Mouse (Mus musculus): ENCODE measurements around the gene Rsf1. TPM values are rescaled to one million over a fixed set of nuclear protein-coding genes. Genes with fewer than 3 reads are reported as not detected.

Rsf1 gene
- polyA plus RNA-seq, 1 experiment from 2014 or later = 29.4 TPM

DNA sequence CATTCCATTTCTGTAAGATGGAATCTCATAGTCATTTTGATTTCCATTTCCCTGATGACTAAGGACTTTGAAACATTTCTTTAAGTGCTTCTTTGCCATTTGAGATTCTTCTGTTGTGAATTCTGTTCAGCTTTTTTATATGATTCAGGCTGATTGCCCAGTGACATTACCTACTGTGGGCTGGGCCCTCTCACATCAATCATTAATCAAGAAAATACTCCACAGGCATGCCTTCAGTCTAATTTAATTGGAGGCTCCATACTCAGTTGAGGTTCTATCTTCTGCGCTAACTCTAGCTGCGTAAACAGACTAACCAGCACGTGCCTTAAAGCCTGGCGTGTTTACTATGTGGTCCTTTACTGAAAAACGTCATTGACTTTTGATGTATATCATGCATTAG lies 41.7 kb downstream of the Rsf1 start:
- ATAC-seq (ENCODE audit: low FRiP score) (no peak), DNase-seq (ENCODE audit: low spot score) (no peak)
- H3K27me3 ChIP-seq (ENCODE audit: control insufficient read depth, insufficient read depth, low read length) = no peaks in the 10 kb centered on the region
- H3K9ac ChIP-seq = no peak overlapping the region
- no peak overlapping the region for H3K27ac ChIP-seq
- no peaks in the 10 kb centered on the region for H3K4me1 ChIP-seq (replicated peaks; ENCODE audit: control insufficient read depth, insufficient read depth, low read length)
- H3K36me3 ChIP-seq (replicated peaks; ENCODE audit: control insufficient read depth, insufficient read depth) = peaks cover 9% of the 10 kb centered on the region; the same call in 1 of the 2 replicates
- 96% methylated on average over 5 of the region's 5 CpGs for WGBS
- no peak overlapping the region for H3K4me2 ChIP-seq (replicated peaks)
- no peak overlapping the region for H3K4me3 ChIP-seq (replicated peaks; ENCODE audit: low read length)
- no peaks in the 10 kb centered on the region for H3K9me3 ChIP-seq (ENCODE audit: control insufficient read depth, low read length)

DNA sequence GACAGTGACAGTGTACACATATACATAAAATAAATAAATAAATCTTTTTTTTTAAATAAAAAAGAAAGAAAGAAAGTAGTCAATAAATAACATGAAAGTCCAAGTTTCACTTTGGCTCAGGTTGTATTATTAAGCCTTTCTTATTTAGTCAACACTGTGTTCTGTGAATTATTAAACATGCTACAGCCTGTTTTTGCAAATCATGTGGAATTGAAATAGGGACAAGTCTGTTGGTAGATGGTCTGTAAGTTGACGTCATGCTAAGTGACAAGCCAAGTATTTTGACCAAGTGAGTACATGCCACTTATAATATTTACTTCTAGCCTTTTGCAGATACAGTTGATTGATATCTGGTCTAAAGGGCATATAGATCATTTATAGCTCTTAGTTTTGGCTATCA lies 43.0 kb downstream of the Rsf1 start:
- Histone ChIP-seq H3K36me3 (replicated peaks; ENCODE audit: control insufficient read depth, insufficient read depth) (peaks cover 7% of the 10 kb centered on the region; the same call in 1 of the 2 replicates), H3K4me3 (replicated peaks; ENCODE audit: low read length) (no peak overlapping the region), H3K9me3 (ENCODE audit: control insufficient read depth, low read length) (no peaks in the 10 kb centered on the region), H3K27ac (no peak overlapping the region), H3K27me3 (ENCODE audit: control insufficient read depth, insufficient read depth, low read length) (no peaks in the 10 kb centered on the region), H3K9ac (no peak overlapping the region), H3K4me1 (replicated peaks; ENCODE audit: control insufficient read depth, insufficient read depth, low read length) (no peaks in the 10 kb centered on the region), H3K4me2 (replicated peaks) (no peak overlapping the region)
- ATAC-seq (ENCODE audit: low FRiP score) (no peak), DNase-seq (ENCODE audit: low spot score) (no peak)
- WGBS = 95% methylated on average over 1 of the region's 1 CpGs

DNA sequence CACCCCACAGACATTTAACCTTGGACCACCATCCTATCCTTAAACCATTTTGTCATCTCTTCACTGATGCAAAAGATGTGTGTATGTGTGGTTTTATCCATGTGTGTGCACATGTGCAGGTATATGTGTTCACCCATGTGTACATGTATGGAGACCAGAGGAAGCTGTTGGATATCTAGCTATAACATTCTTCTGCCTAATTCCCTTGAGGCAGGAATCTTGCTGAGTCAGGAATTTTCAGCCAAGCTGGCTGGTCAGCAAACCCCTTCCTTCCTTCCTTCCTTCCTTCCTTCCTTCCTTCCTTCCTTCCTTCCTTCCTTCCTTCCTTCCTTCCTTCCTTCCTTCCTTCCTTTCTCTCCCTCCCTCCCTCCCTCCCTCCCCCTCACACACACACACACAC lies 43.7 kb downstream of the Rsf1 start:
- Histone ChIP-seq H3K27me3 (ENCODE audit: control insufficient read depth, insufficient read depth, low read length) (no peaks in the 10 kb centered on the region), H3K4me2 (replicated peaks) (no peak overlapping the region), H3K9me3 (ENCODE audit: control insufficient read depth, low read length) (no peaks in the 10 kb centered on the region), H3K4me1 (replicated peaks; ENCODE audit: control insufficient read depth, insufficient read depth, low read length) (no peaks in the 10 kb centered on the region), H3K9ac (no peak overlapping the region), H3K27ac (no peak overlapping the region), H3K4me3 (replicated peaks; ENCODE audit: low read length) (no peak overlapping the region), H3K36me3 (replicated peaks; ENCODE audit: control insufficient read depth, insufficient read depth) (no peaks in the 10 kb centered on the region; the same call in 1 of the 2 replicates)
- DNase-seq (ENCODE audit: low spot score) = no peak
- ATAC-seq (ENCODE audit: low FRiP score) = no peak

DNA sequence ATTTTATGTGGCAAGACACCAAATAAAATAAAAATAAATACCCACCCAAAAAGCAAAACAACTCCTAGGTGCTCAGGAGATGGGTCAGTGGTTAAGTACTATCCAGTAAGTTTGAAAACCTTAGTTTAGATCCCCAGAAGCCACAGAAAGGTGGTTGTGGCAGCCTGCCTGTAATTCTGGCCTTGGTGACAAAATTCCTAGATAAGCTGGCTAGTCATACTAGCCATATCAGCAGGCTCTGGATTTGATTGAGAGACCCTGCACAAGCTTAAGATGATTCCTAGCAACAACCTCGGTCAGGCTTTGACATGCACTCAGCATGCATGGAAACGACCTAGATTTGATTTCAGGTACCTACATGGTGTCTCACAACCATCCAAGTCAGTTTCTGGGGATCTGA lies 49.7 kb downstream of the Rsf1 start:
- WGBS = 78% methylated on average over 2 of the region's 2 CpGs
- H3K4me1 ChIP-seq (replicated peaks; ENCODE audit: control insufficient read depth, insufficient read depth, low read length) = no peaks in the 10 kb centered on the region
- DNase-seq (ENCODE audit: low spot score) = no peak

DNA sequence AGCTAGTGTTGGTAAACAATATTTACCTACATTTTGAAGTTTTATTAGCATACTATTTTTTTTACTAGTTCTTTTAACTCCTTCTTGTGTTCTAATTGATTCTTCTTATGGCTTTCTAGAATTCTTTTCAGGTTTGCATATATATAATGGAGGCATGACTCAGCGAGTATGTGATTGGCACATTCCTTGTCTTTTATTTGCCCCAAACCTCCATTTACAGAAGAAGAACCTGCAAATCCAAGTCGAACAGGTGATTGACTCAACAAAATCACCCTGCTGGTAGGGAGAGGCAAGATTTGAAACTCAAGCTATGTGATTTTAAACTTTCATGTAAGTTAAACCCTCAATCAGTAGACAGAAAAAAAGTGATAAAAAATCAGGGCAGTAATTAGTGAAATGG lies 51.6 kb downstream of the Rsf1 start:
- DNase-seq (ENCODE audit: low spot score) (no peak), ATAC-seq (ENCODE audit: low FRiP score) (no peak)
- Histone ChIP-seq H3K9me3 (ENCODE audit: control insufficient read depth, low read length) (no peaks in the 10 kb centered on the region), H3K27ac (no peak overlapping the region), H3K4me1 (replicated peaks; ENCODE audit: control insufficient read depth, insufficient read depth, low read length) (no peaks in the 10 kb centered on the region), H3K36me3 (replicated peaks; ENCODE audit: control insufficient read depth, insufficient read depth) (no peaks in the 10 kb centered on the region), H3K9ac (no peak overlapping the region), H3K27me3 (ENCODE audit: control insufficient read depth, insufficient read depth, low read length) (no peaks in the 10 kb centered on the region), H3K4me3 (replicated peaks; ENCODE audit: low read length) (no peak overlapping the region), H3K4me2 (replicated peaks) (no peak overlapping the region)
- 85% methylated on average over 2 of the region's 2 CpGs for WGBS

More for the DNA sequence above, 49.7 kb downstream of the Rsf1 start:
- Histone ChIP-seq H3K27ac (no peak overlapping the region), H3K9me3 (ENCODE audit: control insufficient read depth, low read length) (no peaks in the 10 kb centered on the region), H3K4me2 (replicated peaks) (no peak overlapping the region), H3K9ac (no peak overlapping the region), H3K36me3 (replicated peaks; ENCODE audit: control insufficient read depth, insufficient read depth) (no peaks in the 10 kb centered on the region), H3K27me3 (ENCODE audit: control insufficient read depth, insufficient read depth, low read length) (no peaks in the 10 kb centered on the region), H3K4me3 (replicated peaks; ENCODE audit: low read length) (no peak overlapping the region)
- ATAC-seq (ENCODE audit: low FRiP score) = no peak

DNA sequence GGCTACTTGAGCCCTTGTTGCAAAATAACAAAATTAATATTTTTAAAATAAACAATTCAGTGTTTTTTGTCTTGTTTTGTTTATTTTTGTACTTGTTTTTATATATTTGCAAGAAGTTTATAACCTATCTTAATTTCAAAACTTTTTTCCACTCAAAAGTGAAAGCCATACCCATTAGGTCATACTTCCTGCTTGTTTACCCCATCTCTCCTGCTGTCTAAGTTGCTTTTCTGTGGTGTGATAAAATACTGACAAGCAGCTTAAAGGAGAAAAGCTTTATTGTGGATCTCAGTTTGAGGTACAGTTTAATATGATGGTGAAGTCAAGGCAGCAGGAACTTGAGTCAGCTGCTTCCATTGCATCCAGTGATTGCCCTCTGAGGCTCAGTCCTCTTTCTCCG lies 53.2 kb downstream of the Rsf1 start:
- Histone ChIP-seq H3K9me3 (ENCODE audit: control insufficient read depth, low read length) (no peaks in the 10 kb centered on the region), H3K27ac (no peak overlapping the region), H3K4me1 (replicated peaks; ENCODE audit: control insufficient read depth, insufficient read depth, low read length) (no peaks in the 10 kb centered on the region), H3K36me3 (replicated peaks; ENCODE audit: control insufficient read depth, insufficient read depth) (no peaks in the 10 kb centered on the region), H3K9ac (no peak overlapping the region), H3K4me3 (replicated peaks; ENCODE audit: low read length) (no peak overlapping the region), H3K27me3 (ENCODE audit: control insufficient read depth, insufficient read depth, low read length) (no peaks in the 10 kb centered on the region), H3K4me2 (replicated peaks) (no peak overlapping the region)
- WGBS = 92% methylated on average over 1 of the region's 1 CpGs
- no peak for ATAC-seq (ENCODE audit: low FRiP score)
- DNase-seq (ENCODE audit: low spot score) = no peak

DNA sequence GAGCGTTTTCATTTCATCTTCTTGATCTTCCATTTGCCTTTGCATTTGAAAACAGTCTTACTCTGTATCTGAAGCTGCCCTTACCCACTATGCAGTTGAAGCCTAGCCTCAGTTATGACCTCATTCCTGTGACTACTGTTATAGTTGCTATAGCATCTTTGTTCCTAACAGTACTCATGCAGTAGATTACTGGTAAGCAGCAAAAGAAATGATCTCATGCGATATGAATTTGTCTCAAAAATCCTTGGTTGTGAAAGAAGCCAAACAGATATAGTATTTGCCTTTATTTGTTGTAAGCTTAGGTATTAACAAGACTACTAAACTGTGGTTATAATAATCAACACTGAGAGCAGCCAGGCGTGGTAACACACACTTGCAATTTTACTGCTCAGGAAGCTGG lies 65.4 kb downstream of the Rsf1 start:
- Histone ChIP-seq H3K27me3 (ENCODE audit: control insufficient read depth, insufficient read depth, low read length) (no peaks in the 10 kb centered on the region), H3K4me2 (replicated peaks) (no peak overlapping the region), H3K27ac (no peak overlapping the region), H3K4me3 (replicated peaks; ENCODE audit: low read length) (no peak overlapping the region), H3K9ac (no peak overlapping the region), H3K36me3 (replicated peaks; ENCODE audit: control insufficient read depth, insufficient read depth) (peaks cover 1% of the 10 kb centered on the region; the same call in 1 of the 2 replicates), H3K4me1 (replicated peaks; ENCODE audit: control insufficient read depth, insufficient read depth, low read length) (no peaks in the 10 kb centered on the region), H3K9me3 (ENCODE audit: control insufficient read depth, low read length) (no peaks in the 10 kb centered on the region)
- WGBS = 93% methylated on average over 3 of the region's 3 CpGs
- DNase-seq (ENCODE audit: low spot score) = no peak
- ATAC-seq (ENCODE audit: low FRiP score) = no peak

DNA sequence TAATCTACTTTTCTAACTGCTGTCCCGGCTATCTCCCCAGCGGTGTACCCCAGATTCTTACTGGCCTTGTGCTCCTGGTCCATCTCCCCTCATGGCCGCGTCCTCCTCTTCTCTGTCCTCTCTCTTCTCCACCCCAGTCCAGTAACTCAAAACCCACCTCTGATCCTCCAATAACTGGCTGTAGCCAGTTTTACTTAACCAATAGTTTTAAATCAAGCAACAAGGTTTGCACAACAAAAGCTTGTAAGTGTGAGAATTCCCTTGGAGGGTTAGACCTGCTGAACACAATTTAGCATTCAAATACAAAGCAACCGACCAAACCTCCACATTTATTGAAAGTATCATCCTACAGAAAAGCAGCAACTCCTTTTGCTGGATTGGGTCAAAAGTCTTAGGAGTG lies 68.0 kb downstream of the Rsf1 start:
- H3K9ac ChIP-seq = no peak overlapping the region
- no peaks in the 10 kb centered on the region for H3K27me3 ChIP-seq (ENCODE audit: control insufficient read depth, insufficient read depth, low read length)
- H3K36me3 ChIP-seq (replicated peaks; ENCODE audit: control insufficient read depth, insufficient read depth) = peaks cover 4% of the 10 kb centered on the region; the same call in 1 of the 2 replicates
- H3K9me3 ChIP-seq (ENCODE audit: control insufficient read depth, low read length) = no peaks in the 10 kb centered on the region
- DNase-seq (ENCODE audit: low spot score) (no peak), ATAC-seq (ENCODE audit: low FRiP score) (no peak)
- WGBS = 93% methylated on average over 5 of the region's 5 CpGs
- no peaks in the 10 kb centered on the region for H3K4me1 ChIP-seq (replicated peaks; ENCODE audit: control insufficient read depth, insufficient read depth, low read length)
- no peak overlapping the region for H3K4me3 ChIP-seq (replicated peaks; ENCODE audit: low read length)
- H3K4me2 ChIP-seq (replicated peaks) = no peak overlapping the region
- no peak overlapping the region for H3K27ac ChIP-seq

DNA sequence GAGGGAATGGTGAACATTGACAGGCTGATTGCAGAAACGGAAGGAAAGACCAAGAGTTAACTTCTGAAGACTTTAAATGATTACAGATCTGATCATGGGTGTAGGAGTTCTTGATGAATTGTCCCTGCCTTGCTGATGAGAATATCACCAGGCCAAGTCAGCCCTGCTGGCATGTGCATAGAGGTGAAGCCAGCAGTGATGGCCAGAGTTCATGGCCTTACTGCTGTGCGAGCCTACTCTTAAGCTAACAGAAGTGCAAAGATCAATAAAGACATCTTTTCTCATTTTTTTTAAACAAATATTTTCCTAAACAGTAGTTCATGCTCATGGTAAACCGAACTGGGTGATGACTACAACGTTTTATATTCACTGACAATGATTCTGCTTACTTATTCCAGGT lies 71.0 kb downstream of the Rsf1 start:
- H3K36me3 ChIP-seq (replicated peaks; ENCODE audit: control insufficient read depth, insufficient read depth) = peaks cover 12% of the 10 kb centered on the region
- ATAC-seq (ENCODE audit: low FRiP score) (no peak), DNase-seq (ENCODE audit: low spot score) (no peak)
- no peak overlapping the region for H3K27ac ChIP-seq
- no peak overlapping the region for H3K4me2 ChIP-seq (replicated peaks)
- no peaks in the 10 kb centered on the region for H3K9me3 ChIP-seq (ENCODE audit: control insufficient read depth, low read length)
- no peak overlapping the region for H3K9ac ChIP-seq
- no peaks in the 10 kb centered on the region for H3K4me1 ChIP-seq (replicated peaks; ENCODE audit: control insufficient read depth, insufficient read depth, low read length)
- 90% methylated on average over 4 of the region's 4 CpGs for WGBS
- no peaks in the 10 kb centered on the region for H3K27me3 ChIP-seq (ENCODE audit: control insufficient read depth, insufficient read depth, low read length)
- H3K4me3 ChIP-seq (replicated peaks; ENCODE audit: low read length) = no peak overlapping the region

DNA sequence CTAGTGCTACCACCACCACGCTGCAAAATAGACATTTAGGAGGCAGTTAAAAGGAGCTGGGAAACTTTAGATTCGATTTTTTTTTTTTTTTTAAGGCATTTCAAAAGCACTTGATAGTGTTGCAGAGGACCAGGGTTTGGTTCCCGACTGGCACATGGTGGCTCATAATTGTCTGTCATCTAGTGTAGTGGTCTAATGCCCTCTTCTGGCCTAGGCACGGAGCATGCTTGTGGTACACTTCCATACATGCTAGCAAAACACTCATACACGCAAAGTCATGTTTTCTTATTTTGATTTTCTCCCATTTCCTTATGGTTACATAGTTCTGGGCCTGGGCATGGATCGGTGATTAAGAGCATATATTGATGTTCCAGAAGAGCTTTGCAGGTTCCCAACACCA lies 76.5 kb downstream of the Rsf1 start:
- no peak overlapping the region for H3K27ac ChIP-seq
- no peak overlapping the region for H3K4me3 ChIP-seq (replicated peaks; ENCODE audit: low read length)
- no peaks in the 10 kb centered on the region for H3K27me3 ChIP-seq (ENCODE audit: control insufficient read depth, insufficient read depth, low read length)
- H3K9me3 ChIP-seq (ENCODE audit: control insufficient read depth, low read length) = no peaks in the 10 kb centered on the region
- no peak overlapping the region for H3K9ac ChIP-seq
- H3K36me3 ChIP-seq (replicated peaks; ENCODE audit: control insufficient read depth, insufficient read depth) = peaks cover 22% of the 10 kb centered on the region
- no peaks in the 10 kb centered on the region for H3K4me1 ChIP-seq (replicated peaks; ENCODE audit: control insufficient read depth, insufficient read depth, low read length)
- DNase-seq (ENCODE audit: low spot score) = no peak
- whole genome bisulfite sequencing = 93% methylated on average over 6 of the region's 6 CpGs
- H3K4me2 ChIP-seq (replicated peaks) = no peak overlapping the region
- no peak for ATAC-seq (ENCODE audit: low FRiP score)
